Mouse (Mus musculus): Measurements from ENCODE around the gene Spire2.
"Not testable (repeated sequence)": the region's sequence is repeated elsewhere in the genome, so short reads cannot be mapped to it uniquely, and the experiment has no call there.

Spire2 gene

DNA sequence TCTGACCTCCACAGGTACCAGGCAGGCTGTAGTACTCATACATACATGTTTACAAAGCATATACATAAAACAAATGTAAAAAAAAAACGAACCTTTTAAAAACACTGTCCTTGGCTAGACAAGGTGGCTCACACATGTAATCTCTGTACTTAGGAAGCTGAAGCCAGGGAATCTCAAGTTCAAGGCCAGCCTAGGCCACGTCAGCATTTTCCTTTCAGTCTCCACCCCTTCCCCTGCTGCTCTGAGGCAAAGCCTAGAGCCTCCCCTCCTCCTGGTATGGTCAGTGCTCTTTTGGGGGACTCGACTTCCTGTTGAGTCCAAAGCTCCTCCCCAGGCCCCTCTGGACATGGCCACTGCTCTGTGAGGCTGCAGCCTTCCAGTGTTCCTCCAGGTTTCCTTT lies 54.5 kb downstream of the Spire2 start:
- no peak for DNase-seq

DNA sequence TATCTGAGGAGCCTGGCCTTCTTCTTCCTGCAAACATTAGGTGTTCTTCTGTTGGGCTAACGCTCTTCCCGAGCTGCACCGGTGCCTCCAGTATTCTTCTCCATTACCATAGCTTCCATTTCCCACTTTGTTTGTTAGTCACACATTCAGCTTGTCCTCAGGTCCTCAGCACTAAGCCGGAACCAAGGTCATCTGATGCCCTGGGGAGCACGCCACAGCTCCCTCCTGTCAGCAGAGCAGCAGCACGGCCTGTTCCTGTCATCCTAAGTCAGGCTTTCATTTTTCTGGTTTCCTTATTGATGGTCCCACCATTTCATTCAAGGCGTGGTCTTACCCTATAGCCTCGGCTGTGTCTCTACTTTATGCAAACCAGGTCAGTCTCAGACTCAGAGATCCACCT lies 55.3 kb downstream of the Spire2 start:
- no peak for DNase-seq

DNA sequence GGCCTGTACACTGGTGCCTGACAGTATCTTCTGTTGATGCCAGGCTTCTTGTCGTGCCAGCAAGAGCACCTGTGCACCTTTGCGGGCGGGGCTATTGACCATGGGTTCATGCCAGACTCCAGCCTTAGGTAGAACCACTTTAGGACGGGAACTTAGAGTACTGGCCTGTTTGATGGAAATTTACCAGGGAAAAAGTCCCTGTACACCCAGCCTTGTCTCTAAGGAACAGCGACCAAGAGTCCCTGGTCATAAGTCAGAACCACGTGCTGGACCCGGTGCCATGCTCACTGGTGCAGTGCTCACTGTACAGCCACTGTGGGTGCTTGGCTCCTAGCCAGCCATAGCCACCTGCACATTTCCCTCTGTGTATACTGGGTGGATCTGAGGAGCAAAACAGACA lies 56.5 kb downstream of the Spire2 start:
- no peak for DNase-seq

DNA sequence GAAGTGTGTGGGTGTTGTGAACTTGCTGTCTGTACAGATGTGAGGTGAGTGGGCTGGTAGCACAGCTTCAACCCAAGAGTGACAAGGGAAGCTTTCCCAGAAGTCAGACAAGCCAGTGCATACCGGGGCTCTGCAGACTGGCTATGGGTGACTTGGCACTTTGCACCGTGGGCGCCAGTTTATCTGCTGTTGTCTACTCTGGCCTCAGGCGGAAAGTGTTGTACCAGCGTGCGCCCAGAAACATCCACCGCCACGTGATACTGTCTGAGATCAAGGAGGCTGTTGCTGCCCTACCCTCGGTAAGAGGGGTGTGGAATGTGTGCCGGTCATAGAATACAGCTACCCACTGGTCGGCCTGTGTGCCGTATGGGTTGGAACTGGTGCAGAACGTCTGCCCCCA lies 65.8 kb downstream of the Spire2 start:
- no peak for DNase-seq

DNA sequence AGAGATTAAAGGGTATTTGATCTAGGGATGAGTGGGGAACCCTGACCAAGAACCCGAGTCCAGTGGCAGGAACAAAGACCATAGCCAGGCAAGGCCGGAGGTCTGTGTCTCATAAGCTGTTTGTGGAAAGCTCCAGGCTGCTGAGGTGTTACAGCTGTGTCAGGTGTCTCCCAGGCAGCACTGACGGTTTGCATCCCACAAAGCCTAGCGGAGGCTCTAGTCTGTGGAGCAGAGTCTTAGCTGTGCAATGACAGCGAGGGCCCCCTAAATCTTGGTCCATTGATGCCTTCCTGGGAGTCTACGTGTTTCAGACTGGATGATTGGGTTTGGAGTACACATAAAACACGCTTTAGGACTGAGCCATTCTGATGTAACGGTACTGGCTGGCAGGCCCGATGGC lies 69.4 kb downstream of the Spire2 start:
- peak; percentile 40 for DNase-seq

DNA sequence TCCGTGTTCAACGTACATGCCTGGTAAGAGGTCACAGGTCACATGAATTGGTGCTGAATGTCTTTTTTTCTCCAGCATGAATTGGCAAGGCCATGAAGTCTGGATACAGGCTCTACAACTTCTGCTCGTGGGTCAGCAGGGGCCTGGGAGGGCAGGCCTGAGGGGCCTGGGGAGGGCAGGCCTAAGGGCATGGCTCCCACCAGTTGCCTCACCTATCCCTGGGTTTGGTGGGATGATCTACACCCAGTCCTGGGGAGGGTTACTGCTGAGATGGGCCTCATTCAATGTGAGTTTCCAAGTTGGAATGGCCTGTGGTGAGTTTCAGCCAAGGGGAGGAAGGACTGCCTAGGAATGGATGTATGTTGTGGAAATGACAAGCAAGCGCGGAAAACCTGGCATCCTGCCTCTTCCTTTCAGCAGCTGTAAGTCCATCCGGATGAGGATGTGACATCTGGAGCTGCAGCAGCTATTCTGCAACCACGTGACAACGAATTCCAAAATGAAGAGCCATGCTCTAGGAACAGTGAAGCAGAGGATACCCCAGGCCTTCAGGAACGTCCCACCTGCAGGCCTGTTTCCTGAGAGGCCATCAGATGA lies 70.3 kb downstream of the Spire2 start:
- DNase-seq: no peak

DNA sequence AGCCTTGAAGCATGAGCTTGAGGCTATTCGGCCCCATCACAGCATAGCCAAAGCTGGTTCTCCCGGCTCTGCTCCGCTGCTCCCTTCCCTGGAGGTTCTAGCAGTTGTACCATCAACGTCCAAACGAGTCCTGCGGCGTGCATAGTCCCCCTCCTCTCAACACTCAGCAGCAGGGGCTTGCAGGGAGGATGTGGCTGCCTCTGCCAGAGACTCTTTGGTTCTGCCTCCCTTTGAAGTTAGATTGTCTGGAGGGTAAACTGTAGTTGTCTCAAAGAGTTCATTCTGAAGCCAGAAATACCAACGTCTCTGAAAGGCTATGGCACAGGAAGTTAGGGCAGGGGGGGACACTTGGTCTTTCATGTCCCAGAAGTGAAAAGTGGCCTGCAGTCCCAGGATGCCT lies 72.0 kb downstream of the Spire2 start:
- DNase-seq: peak; percentile 80

DNA sequence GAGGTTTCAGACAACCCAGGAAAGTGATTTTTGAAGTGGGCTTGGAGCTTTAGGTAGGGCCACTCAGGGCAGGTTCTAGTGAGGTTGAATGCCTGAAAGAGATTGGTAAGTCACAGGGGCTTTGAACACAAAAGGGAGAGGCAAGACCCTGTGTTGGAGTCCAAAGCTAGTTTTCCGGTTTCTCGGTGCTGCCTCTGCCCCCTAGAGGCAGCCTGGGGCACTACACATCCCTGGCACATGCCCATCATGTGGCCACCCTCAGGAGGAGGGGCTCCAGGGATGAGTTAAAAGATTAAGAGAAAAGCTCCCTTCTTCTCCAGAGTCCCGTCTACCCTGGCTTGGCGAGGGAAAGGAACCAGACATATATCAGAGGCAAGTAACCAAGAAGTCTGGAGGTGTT lies 74.3 kb downstream of the Spire2 start, which contains the start of gene Mc1r:
Gene Mc1r, plus strand, starts transcription at position 322 of the 400 bp plus-strand sequence.
- DNase-seq: peak; percentile 84

DNA sequence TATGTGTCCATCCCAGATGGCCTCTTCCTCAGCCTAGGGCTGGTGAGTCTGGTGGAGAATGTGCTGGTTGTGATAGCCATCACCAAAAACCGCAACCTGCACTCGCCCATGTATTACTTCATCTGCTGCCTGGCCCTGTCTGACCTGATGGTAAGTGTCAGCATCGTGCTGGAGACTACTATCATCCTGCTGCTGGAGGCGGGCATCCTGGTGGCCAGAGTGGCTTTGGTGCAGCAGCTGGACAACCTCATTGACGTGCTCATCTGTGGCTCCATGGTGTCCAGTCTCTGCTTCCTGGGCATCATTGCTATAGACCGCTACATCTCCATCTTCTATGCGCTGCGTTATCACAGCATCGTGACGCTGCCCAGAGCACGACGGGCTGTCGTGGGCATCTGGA lies 75.1 kb downstream of the Spire2 start:
- DNase-seq: no peak

DNA sequence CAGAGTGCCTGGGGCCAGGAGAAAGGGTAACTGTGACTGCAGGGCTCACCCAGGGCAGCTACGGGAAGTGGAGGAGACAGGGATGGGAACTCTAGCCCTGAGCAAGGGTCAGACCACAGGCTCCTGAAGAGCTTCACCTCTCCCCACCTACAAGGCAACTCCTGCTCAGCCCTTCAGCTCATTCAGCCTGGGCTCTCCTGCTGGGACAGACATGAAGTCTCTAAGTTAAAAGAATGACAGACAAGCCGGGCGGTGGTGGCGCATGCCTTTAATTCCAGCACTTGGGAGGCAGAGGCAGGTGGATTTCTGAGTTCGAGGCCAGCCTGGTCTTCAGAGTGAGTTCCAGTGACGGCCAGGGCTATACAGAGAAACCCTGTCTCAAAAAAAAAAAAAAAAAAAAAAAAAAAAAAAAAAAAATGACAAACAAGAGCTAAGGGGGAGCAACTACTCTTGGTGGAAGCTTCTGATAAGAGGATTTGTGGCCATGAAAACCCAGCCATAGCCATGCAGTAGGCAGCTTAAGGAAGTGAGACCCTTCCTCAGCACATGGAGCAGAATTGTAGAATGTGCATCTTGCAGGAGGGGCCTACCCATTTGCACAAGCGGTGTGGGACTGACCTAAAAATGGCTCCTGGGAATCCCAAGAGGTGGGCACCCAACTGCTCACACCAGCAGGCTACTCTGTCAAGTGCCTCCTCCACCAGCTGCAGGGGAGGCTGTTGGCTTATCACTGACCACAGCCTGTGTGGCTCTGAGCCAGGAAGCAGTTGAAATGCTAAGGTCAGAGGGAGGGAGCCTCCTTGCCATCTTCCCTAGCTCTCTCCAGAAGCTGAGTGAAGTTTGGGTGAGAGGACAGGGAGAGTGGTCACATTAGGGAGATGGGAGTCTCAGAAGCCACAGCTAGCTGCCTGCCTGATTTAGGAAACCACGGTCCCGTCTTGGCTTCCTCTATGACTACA lies 76.4 kb downstream of the Spire2 start:
- DNase-seq: no peak

DNA sequence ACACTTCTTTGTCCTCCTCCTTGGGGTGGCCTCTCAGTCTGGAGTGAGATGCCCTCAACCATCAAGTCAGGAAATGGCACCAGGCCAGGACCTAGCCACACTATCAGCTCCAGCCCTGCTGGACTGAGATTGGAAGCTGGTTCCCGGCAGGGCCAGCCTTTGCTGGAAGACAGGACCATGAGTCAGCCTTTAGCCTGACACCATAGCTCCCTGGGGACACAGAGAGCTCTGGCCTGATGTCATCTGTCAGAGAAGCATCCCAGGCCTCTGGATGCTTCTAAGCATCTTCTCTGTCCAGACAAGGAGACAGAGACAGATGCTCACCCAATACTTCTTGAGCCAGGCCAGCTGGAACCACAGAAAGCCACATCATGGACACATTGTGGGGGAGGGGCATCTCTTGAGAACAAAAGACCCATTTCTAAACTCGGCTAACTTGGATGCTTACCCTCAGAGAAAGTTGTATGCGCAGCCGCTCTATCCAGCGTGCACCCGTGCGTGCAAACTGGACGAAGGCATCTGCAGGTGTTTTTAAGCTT lies 77.6 kb downstream of the Spire2 start:
- no peak for DNase-seq

DNA sequence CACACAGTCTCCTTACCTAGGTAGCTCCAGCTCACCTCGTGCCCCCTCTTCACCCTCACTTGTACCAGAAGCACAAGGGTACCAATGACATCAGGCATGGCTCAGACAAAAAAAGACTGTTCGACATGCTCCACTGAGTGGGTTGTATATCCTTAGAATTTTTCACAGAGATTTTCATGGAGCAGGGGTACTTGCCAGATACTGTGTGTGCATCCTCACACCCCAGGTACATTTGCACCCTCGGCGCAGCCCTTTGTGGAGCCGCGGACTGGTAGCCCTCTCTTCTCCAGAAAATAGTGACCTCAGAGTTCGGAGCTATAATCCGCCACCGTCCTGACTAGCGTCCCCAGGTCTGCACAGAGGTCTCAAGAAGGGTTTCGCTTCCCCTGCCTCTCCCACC lies 78.3 kb downstream of the Spire2 start:
- DNase-seq: no peak

DNA sequence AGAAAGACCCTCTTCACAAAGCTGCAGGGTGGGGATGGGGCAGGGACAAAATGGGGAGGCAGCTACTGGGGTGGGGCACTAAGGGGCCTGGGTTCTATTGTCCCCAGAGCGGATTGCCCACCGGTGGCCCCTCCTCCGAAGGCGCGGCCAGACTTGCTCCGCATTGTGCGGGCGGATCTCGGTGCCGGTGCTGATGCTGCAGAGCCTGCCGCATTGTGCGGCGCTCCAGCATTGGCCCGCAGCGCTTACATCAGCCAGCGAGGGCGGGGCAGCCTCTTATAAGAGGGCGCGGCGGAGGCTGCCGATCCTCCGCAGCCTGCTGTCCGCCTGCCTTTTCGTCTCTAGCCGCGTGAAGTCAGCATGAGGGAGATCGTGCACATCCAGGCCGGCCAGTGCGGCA lies 78.7 kb downstream of the Spire2 start, which contains the start of gene Tubb3:
Gene Tubb3, plus strand, starts transcription at position 179 of the 400 bp plus-strand sequence.
- peak; percentile 59 for DNase-seq

DNA sequence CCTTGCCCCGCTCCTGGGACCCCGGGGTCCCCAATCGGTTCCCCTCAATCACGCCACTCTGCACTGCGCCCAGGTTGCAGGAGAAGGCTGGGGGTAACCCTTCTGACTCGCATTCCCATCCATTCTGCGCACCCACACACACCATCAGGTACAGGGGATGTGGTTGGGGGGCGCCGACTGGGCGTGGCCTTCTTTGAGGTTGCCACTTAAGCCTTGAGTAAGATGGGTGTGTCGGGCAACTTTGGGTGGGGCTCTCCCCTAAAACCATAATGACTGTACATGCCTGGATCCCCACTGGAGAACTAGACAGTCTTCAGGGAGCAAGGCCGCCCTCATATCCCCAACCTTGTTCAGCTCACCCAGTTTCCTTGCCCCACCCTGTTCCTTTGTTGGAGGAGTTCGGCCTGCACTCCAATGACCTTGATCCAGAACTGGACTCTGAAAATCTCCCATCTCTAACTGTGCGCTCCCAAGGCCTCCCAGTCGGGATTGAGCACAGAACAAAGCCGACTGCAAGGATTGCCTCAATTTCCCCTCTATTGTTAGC lies 79.3 kb downstream of the Spire2 start:
- DNase-seq: peak; percentile 51

DNA sequence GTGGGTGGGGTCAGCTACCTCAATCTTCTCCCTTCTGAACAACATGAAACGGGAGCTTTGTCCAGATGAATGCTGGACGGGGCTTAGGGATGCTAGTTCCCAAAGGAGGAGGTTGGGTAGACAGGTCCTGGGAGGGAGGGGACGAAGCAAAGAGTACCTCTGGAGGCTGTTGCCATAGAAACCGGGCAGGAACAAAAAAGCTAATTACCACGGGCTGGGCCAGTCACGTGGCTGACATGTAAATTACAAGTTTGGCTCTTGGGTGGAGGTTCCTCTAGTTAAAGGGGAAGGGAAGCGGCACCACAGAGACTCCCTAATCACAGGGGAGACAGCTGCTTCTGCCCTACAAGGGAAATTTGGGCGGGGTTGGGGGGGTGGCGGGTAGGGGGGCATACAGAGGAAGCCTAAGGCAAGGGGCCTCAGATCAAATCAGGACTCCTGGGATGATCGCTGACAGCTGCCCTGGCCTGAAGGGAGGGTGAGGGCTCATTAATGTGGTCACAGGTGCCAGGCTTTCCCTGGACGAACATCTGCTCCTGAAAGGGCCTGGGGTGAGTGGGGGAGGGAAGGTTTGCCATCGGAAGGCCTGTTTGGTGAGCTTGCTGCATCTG lies 80.2 kb downstream of the Spire2 start:
- peak; percentile 44 for DNase-seq

DNA sequence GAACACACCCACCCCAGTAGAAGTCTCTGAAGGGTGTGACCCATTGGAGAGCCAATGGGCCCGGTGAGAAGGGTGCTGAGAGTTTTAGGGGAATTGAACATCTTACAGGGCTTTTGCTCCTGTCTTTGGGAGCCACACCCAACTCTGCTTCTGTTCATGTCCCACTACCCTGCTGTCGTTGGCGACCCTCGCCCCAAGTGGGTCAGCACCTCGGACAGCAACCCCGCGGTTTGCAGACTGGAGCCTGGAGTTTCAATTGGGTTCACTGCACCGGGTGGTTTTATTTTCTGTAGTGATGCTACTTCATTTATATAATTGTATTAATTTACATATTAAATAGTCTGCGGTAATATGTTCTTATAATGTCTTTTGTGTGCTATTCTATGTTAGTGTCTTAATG lies 81.7 kb downstream of the Spire2 start:
- DNase-seq: peak; percentile 50

DNA sequence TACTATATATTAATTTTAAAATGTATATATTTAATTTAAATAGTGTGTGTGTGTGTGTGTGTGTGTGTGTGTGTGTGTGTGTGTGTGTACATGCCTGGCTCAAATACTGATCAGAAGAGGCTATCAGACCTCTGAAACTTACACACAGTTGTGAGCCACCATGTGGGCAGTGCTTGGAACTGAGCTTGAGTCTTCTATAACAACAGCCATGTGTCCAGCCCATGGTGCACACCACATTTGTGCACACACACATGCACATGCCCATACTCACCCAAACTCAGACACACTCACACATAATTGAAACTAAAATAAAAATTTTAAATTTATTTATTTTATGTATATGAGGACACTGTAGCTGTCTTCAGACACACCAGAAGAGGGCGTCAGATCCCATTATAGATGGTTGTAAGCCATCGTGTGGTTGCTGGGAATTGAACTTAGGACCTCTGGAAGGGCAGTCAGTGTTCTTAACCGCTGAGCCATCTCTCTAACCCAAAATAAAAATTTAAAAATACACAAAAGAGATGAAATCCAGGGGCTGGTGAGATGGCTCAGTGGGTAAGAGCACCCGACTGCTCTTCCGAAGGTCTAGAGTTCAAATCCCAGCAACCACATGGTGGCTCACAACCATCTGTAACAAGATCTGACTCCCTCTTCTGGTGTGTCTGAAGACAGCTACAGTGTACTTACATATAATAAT lies 82.6 kb downstream of the Spire2 start:
- not testable (repeated sequence) for DNase-seq

DNA sequence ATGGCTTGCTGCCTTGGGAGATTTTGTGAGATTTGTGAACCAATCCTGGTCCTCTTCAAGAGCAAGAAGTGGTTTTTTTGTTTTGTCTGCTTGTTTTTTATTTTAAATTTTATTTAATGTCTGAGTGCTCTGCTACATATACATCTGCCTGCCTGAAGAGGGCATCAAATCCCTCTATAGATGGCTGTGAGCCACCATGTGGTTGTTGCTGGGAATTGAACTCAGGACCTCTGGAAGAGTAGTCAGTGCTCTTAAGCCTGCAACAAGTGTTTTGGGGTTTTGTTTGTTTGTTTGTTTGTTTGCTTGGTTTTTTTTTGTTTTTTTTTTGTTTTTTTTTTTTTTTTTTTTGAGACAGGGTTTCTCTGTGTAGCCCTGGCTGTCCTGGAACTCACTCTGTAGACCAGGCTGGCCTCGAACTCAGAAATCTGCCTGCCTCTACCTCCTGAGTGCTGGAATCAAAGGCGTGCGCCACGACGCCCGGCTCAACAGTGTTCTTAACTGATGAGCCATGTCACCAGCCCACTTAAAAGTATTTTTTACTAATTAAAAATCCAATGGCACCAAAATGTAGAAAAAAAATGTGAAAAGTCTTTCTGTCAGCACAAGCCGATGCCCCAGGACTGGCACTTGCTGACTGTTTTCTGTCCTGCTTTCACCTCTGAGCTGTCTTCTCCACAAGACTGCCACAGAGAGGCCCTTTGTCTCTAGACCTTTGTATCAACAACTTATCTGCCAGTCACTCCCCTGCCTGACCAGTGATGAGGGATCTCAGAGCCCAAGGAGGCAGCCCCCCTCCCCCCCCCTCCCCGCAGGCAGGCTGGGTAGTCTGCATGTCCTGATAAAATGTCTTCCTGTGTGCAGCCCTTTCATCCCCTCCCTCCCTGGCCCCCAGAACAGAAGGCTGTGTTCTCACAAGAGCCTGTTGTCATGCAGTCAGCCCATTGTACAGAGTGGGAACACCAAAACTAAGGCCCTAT lies 83.7 kb downstream of the Spire2 start:
- peak; percentile 65 for DNase-seq

DNA sequence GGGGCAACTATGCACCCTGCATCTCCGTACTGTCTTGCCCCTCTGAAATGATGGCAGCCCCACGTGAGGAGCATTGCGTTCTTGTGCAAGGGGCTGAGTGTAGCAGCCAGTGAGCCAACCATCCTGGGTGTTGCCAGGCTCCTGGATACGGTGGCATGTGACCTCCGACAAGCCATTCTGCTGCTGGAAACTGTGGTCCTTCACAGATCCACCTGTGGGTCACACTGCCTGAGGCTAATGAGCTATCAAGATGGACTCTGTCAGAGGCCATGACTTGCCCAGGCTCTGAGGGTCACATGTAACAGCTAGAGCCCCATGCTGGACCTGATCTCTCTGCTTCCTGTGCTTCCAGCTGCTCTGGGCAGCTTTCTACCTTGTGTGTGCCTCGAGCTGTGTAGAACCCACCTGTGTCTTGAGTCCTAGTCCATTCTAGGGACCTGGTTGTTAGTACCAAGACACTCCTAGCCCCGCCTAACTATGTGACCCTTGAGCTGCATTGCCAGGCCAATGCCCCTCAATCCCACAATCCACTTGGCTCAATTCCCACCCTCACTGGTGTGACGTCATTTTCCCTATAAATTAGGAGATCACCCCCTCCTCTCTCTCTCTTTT lies 84.5 kb downstream of the Spire2 start:
- DNase-seq: no peak

Data from thymus, postnatal 14 days (tissue).